Mouse (Mus musculus) liver, postnatal 0 days (tissue): ENCODE results near the gene Rcan1.

ENCODE experiments used
- CTCF ChIP-seq: sonication (generic); IDR thresholded peaks from 2 replicates; pipeline ENCODE4 v1.5.1; 2016; ENCODE audit warnings: antibody characterized with exemption, low read depth
- EP300 ChIP-seq: IDR thresholded peaks from 2 replicates; pipeline ENCODE4 v1.6.1; 2016; ENCODE audit warnings: antibody characterized with exemption, low read depth, mild to moderate bottlenecking

DNA sequence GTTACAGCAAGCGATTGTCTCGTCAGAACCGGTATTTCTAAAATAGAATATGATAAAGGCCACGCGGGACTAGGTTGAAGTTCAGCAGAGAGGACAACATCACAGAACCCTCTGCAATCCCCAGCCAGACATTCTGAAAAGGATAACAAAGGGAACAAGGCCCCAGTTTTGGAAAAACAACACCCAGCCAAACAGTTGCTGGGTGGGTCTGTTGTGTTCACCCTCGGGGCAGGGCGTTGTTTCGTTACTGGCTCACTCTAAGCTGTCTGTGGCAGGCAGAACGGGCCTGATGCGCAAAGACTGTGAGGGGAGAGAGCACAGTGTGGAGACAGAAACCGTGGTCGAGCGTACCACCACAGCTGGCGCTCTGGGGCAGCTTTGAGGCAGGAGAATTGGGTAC, 2.2 kb downstream of the Rcan1 start:
- no peak for TF ChIP-seq CTCF
- no peak for TF ChIP-seq EP300
